Mouse (Mus musculus) megakaryocyte, embryonic 14.5 days (primary cell): ENCODE results near the gene Dchs2.

ENCODE experiments used
- FLI1 ChIP-seq: IDR thresholded peaks from 2 replicates; pipeline ENCODE4 v1.6.1; 2012; ENCODE audit warnings: low read length, inconsistent platforms, mixed read lengths
- GATA1 ChIP-seq: IDR thresholded peaks from 3 replicates; pipeline ENCODE4 v1.6.1; 2012; ENCODE audit warnings: mixed read lengths, low read length, inconsistent platforms, borderline replicate concordance

GRCm38 (mm10) chr3:83097586-83097985 lies 30.2 kb upstream of the Dchs2 start:
- no peak for TF ChIP-seq FLI1
- no peak for TF ChIP-seq GATA1
